Mouse (Mus musculus) G1E (cell line): Measurements from ENCODE around the gene Diras1.
"Not testable (repeated sequence)": the region's sequence is repeated elsewhere in the genome, so short reads cannot be mapped to it uniquely, and the experiment has no call there.

Experiments used
- CTCF ChIP-seq: IDR thresholded peaks from 2 replicates; pipeline ENCODE4 v1.5.1; 2012; ENCODE audit warnings: low read depth, low read length, inconsistent platforms, mixed read lengths
- GATA1 ChIP-seq: IDR thresholded peaks from 2 replicates; pipeline ENCODE4 v1.6.1; 2012; ENCODE audit warnings: borderline replicate concordance, low read length, inconsistent platforms, mixed read lengths
- POLR2AphosphoS5 ChIP-seq: IDR thresholded peaks from 2 replicates; pipeline ENCODE4 v1.6.1; 2012; ENCODE audit warnings: low read depth, low read length, inconsistent platforms; ENCODE audit not compliant: insufficient replicate concordance

- TF ChIP-seq POLR2AphosphoS5, CTCF, GATA1: not testable (repeated sequence)
Measured at GRCm38 (mm10) chr10:81055802-81056340, 30.4 kb upstream of the Diras1 start.
